Mouse (Mus musculus): Measurements from ENCODE around the gene Cers4. TPM values are rescaled to one million over a fixed set of nuclear protein-coding genes. Genes with fewer than 3 reads are reported as not detected.
A peak's percentile ranks its signal among the peaks of the same experiment; 100 is the strongest.

Gene Cers4
- polyA plus RNA-seq (2015; fragmentation: Nextera tagmentation; extraction: Ambion mirVana) = 1.9 and 2.1 TPM in 2 replicates

DNA sequence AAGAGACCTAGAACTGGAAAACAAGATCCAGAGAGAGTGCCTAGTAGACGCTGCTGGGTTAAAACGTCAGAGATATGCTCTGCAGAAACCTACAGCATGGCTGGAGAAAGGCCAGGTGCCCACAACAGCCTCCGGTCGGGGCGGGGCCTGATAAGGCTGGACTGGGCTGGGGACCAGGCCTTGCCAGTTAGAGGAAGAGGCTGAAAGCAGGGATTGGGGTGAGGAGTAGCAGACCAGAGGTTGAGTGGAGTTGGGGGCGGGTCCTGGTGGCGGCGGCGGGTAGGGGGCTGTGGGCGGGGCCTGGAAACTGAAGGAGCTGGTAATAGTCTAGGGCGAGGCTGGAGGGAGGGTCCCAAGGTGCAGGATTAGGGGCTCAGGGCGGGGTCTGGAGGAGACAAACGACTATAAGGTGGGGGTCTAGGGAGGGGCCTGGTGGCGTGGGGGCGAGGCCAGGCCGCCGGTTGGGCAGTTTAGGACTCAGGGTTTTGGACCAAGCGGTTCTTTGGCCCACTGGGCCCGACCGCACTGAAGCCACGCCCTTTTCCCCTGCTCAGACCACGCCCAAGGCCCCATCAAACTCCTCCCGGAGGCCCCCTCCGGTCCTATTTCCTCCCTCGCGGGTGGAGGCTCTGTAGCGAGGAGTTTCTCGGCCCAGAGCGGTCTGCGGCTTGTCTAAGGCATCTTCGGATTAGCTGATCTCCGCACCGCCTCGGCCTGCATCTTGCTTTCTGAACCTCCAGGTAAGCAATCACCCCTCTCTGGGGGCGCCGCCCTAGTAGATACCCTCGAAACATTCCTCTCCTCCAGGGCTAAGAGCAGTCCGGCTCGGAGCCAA, at the start of gene Cers4:
TSS of gene Cers4 (plus strand) at position 176 of the 835 bp plus-strand sequence.
- H3K27me3 ChIP-seq = 0 out of 2 replicates have a peak, but pooled peaks cover 4% of the 10 kb centered on the region
- H3K36me3 ChIP-seq = no peaks in the 10 kb centered on the region
- ATAC-seq (ENCODE audit: low read depth) (peak; percentile 89), DNase-seq (peak; percentile 59)
- peak within 1 kb of the TSS; percentile 76 for H3K4me2 ChIP-seq
- H3K27ac ChIP-seq = no peak within 1 kb of the TSS
- H3K9ac ChIP-seq = peak within 1 kb of the TSS; percentile 52
- H3K4me1 ChIP-seq (replicated peaks) = peaks cover 14% of the 10 kb centered on the region
- H3K9me3 ChIP-seq (replicated peaks) = no peaks in the 10 kb centered on the region
- H3K4me3 ChIP-seq (replicated peaks) = peak within 1 kb of the TSS; percentile 55
- 1% methylated on average over 39 of the region's 39 CpGs for WGBS (ENCODE audit: insufficient replicate concordance)

- no peak for ATAC-seq (ENCODE audit: low read depth)
- DNase-seq = no peak
Observed at GRCm38 (mm10) chr8:4458165-4458564, 34.7 kb upstream of the Cers4 start.

DNA sequence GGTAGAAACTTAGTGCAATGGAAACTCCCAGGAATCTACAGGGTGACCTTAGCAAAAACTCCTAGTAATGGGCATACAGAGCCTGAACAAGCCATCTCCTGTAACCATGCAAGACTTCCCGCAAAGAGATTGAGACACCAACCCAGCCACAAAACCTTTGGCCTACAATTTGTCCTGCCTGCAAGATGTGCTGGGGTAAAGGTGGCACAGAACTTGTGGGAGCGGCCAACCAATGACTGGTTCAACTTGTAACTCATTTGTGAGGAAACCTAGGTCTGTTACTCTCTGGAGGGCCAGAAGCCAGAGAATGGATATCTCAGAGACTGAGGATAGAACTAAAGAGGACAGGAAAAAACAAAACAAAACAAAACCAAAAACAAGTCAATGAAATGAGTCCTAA, 29.8 kb upstream of the Cers4 start:
- Histone ChIP-seq H3K27me3 (no peaks in the 10 kb centered on the region), H3K4me2 (no peak overlapping the region), H3K4me1 (replicated peaks) (no peaks in the 10 kb centered on the region), H3K27ac (no peak overlapping the region), H3K9ac (no peak overlapping the region), H3K9me3 (replicated peaks) (no peaks in the 10 kb centered on the region), H3K36me3 (no peaks in the 10 kb centered on the region), H3K4me3 (replicated peaks) (no peak overlapping the region)
- DNase-seq (no peak), ATAC-seq (ENCODE audit: low read depth) (no peak)
- WGBS (ENCODE audit: insufficient replicate concordance) = 55% methylated on average over 2 of the region's 2 CpGs

More at GRCm38 (mm10) chr8:4458165-4458564, 34.7 kb upstream of the Cers4 start:
- H3K27me3 ChIP-seq = no peaks in the 10 kb centered on the region
- H3K4me3 ChIP-seq (replicated peaks) = no peak overlapping the region
- no peaks in the 10 kb centered on the region for H3K9me3 ChIP-seq (replicated peaks)
- H3K4me2 ChIP-seq = no peak overlapping the region
- H3K4me1 ChIP-seq (replicated peaks) = no peaks in the 10 kb centered on the region
- no peak overlapping the region for H3K27ac ChIP-seq
- 61% methylated on average over 2 of the region's 2 CpGs for WGBS (ENCODE audit: insufficient replicate concordance)
- no peak overlapping the region for H3K9ac ChIP-seq
- H3K36me3 ChIP-seq = no peaks in the 10 kb centered on the region

GRCm38 (mm10) chr8:4474419-4475187, 18.2 kb upstream of the Cers4 start:
- Histone ChIP-seq H3K27ac (no peak overlapping the region), H3K4me3 (replicated peaks) (no peak overlapping the region), H3K4me2 (no peak overlapping the region), H3K27me3 (no peaks in the 10 kb centered on the region), H3K36me3 (no peaks in the 10 kb centered on the region), H3K9me3 (replicated peaks) (no peaks in the 10 kb centered on the region), H3K4me1 (replicated peaks) (no peaks in the 10 kb centered on the region), H3K9ac (no peak overlapping the region)
- 57% methylated on average over 7 of the region's 7 CpGs for WGBS (ENCODE audit: insufficient replicate concordance)
- DNase-seq (no peak), ATAC-seq (ENCODE audit: low read depth) (no peak)

DNA sequence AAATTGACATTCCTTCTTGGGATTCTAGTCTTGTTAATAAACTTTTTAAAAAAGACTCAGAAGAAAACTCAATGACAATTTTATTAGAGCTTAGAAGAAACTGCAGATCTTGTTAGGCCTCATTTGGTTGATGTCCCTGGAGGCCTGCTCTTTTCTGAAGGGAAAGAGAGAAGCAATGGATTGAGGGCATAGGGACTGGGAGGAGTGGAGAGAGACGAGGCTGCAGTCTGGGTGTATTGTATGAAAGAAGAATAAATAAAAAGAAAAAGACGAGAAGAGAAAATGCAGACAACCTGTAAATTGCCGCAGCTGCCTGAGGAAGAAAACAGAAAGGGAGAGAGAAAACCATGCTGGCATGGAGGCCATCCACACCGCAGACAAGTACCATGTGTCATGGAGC, 11.7 kb upstream of the Cers4 start:
- Histone ChIP-seq H3K4me1 (replicated peaks) (no peaks in the 10 kb centered on the region), H3K9me3 (replicated peaks) (no peaks in the 10 kb centered on the region), H3K27ac (no peak overlapping the region), H3K27me3 (no peaks in the 10 kb centered on the region), H3K4me2 (no peak overlapping the region), H3K4me3 (replicated peaks) (no peak overlapping the region), H3K36me3 (no peaks in the 10 kb centered on the region), H3K9ac (no peak overlapping the region)
- WGBS (ENCODE audit: insufficient replicate concordance) = 60% methylated on average over 4 of the region's 4 CpGs
- ATAC-seq (ENCODE audit: low read depth) (no peak), DNase-seq (no peak)

- 46% methylated on average over 4 of the region's 4 CpGs for WGBS (ENCODE audit: insufficient replicate concordance)
- H3K36me3 ChIP-seq = no peaks in the 10 kb centered on the region
- no peak for DNase-seq
Observed at GRCm38 (mm10) chr8:4481586-4481985, 11.2 kb upstream of the Cers4 start.

GRCm38 (mm10) chr8:4482501-4482900, 10.3 kb upstream of the Cers4 start:
- Histone ChIP-seq H3K4me3 (replicated peaks) (no peak overlapping the region), H3K27ac (no peak overlapping the region), H3K9me3 (replicated peaks) (no peaks in the 10 kb centered on the region), H3K27me3 (no peaks in the 10 kb centered on the region), H3K4me2 (no peak overlapping the region), H3K9ac (no peak overlapping the region), H3K4me1 (replicated peaks) (no peaks in the 10 kb centered on the region), H3K36me3 (no peaks in the 10 kb centered on the region)
- WGBS (ENCODE audit: insufficient replicate concordance) = 70% methylated on average over 4 of the region's 4 CpGs
- no peak for DNase-seq
- ATAC-seq (ENCODE audit: low read depth) = no peak

More at GRCm38 (mm10) chr8:4481586-4481985, 11.2 kb upstream of the Cers4 start:
- Histone ChIP-seq H3K4me3 (replicated peaks) (no peak overlapping the region), H3K4me1 (replicated peaks) (no peaks in the 10 kb centered on the region), H3K27ac (no peak overlapping the region), H3K27me3 (no peaks in the 10 kb centered on the region), H3K4me2 (no peak overlapping the region), H3K9me3 (replicated peaks) (no peaks in the 10 kb centered on the region), H3K9ac (no peak overlapping the region)
- ATAC-seq (ENCODE audit: low read depth) = no peak

DNA sequence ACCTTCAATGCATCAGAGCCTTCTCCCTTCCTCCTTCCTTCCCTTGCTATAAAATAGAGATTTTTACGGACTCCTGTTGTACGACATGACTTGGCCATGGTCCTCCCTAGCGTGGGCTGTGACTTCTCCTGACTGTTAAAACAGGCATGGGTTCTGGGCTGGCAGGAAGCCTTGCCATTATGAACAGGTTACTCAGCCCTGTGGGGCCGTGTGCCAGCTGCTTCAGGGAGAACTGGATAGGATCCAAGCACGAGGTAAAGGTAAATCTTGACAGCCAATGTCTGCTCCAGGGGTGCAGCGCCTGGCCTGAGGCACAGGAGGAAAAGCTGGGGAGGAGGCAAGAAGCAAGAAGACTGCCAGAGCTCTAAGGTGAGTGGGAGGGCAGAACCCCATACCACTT, 9.5 kb upstream of the Cers4 start:
- DNase-seq = no peak
- WGBS (ENCODE audit: insufficient replicate concordance) = 55% methylated on average over 6 of the region's 6 CpGs
- ATAC-seq (ENCODE audit: low read depth) = no peak
- no peaks in the 10 kb centered on the region for H3K4me1 ChIP-seq (replicated peaks)
- no peak overlapping the region for H3K4me2 ChIP-seq
- no peak overlapping the region for H3K27ac ChIP-seq
- H3K9ac ChIP-seq = no peak overlapping the region
- no peaks in the 10 kb centered on the region for H3K27me3 ChIP-seq
- H3K4me3 ChIP-seq (replicated peaks) = no peak overlapping the region
- no peaks in the 10 kb centered on the region for H3K36me3 ChIP-seq
- H3K9me3 ChIP-seq (replicated peaks) = no peaks in the 10 kb centered on the region

- Histone ChIP-seq H3K27me3 (0 out of 2 replicates have a peak, but pooled peaks cover 4% of the 10 kb centered on the region), H3K4me1 (replicated peaks) (peaks cover 14% of the 10 kb centered on the region), H3K27ac (no peak overlapping the region), H3K9ac (peak overlapping the region; percentile 52), H3K4me2 (peak overlapping the region; percentile 76), H3K36me3 (no peaks in the 10 kb centered on the region), H3K9me3 (replicated peaks) (no peaks in the 10 kb centered on the region), H3K4me3 (replicated peaks) (peak overlapping the region; percentile 55)
- DNase-seq (no peak), ATAC-seq (ENCODE audit: low read depth) (peak; percentile 16)
- 10% methylated on average over 21 of the region's 21 CpGs for WGBS (ENCODE audit: insufficient replicate concordance)
Observed at GRCm38 (mm10) chr8:4493686-4494440, 1.0 kb downstream of the Cers4 start.

DNA sequence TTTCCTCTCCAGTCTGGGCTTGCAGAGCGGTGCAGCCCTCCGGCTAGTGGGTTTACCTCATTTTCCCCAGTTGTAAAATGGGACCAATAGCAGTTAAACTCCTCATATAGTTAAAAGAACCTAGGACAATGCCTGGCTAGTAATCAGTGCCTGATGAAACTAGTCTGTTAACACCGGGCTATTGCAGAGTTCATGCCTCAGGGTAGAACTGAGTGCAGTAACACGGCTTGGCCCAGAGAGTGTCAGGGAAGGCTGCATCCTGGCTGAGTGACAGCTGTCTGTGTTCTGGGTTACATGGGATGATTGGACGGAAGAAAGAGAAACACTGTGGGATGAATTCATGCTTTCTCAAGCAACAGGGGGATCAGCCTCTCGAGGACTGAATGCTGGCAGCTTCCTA, 3.1 kb downstream of the Cers4 start:
- H3K9ac ChIP-seq = no peak overlapping the region
- no peak overlapping the region for H3K27ac ChIP-seq
- H3K9me3 ChIP-seq (replicated peaks) = no peaks in the 10 kb centered on the region
- ATAC-seq (ENCODE audit: low read depth) = no peak
- H3K4me3 ChIP-seq (replicated peaks) = no peak overlapping the region
- H3K4me2 ChIP-seq = no peak overlapping the region
- 70% methylated on average over 6 of the region's 6 CpGs for WGBS (ENCODE audit: insufficient replicate concordance)
- H3K36me3 ChIP-seq = no peaks in the 10 kb centered on the region
- 0 out of 2 replicates have a peak, but pooled peaks cover 4% of the 10 kb centered on the region for H3K27me3 ChIP-seq
- DNase-seq = no peak
- peaks cover 14% of the 10 kb centered on the region for H3K4me1 ChIP-seq (replicated peaks)

- Histone ChIP-seq H3K9ac (no peak overlapping the region), H3K4me3 (replicated peaks) (no peak overlapping the region), H3K36me3 (no peaks in the 10 kb centered on the region), H3K4me1 (replicated peaks) (peaks cover 12% of the 10 kb centered on the region), H3K27me3 (0 out of 2 replicates have a peak, but pooled peaks cover 4% of the 10 kb centered on the region), H3K4me2 (no peak overlapping the region), H3K9me3 (replicated peaks) (no peaks in the 10 kb centered on the region), H3K27ac (no peak overlapping the region)
- DNase-seq (no peak), ATAC-seq (ENCODE audit: low read depth) (no peak)
- WGBS (ENCODE audit: insufficient replicate concordance) = 29% methylated on average over 1 of the region's 1 CpGs
Observed at GRCm38 (mm10) chr8:4497610-4498009, 4.8 kb downstream of the Cers4 start.
